Mouse (Mus musculus) CH12.LX (cell line): ENCODE measurements around the gene Klk9. TPM values are rescaled to one million over a fixed set of nuclear protein-coding genes. Genes with fewer than 3 reads are reported as not detected.

Source experiments
- DNase-seq: peaks from one replicate; pipeline ENCODE4 v3.0.0-alpha.2; 2013; ENCODE audit errors: extremely low read depth
- H3K27ac ChIP-seq: 2 replicates; pipeline ENCODE4 v1.5.1; 2012; ENCODE audit warnings: low read depth, mild to moderate bottlenecking, control low read depth, moderate library complexity; ENCODE audit not compliant: insufficient read depth
- H3K27me3 ChIP-seq: replicated peaks from 2 replicates; pipeline ENCODE3; 2012; ENCODE audit warnings: inconsistent platforms
- H3K36me3 ChIP-seq, 2 experiments: replicated peaks in 1 of 2; 2 replicates each; pipeline versions ENCODE3 to v1.6.1; 2012; ENCODE audit warnings: inconsistent platforms in 1 of 2, low read length in 1 of 2, mild to moderate bottlenecking in 1 of 2, mixed read lengths in 1 of 2, moderate library complexity in 1 of 2; ENCODE audit not compliant: control insufficient read depth in 1 of 2, insufficient read depth in 1 of 2
- H3K4me1 ChIP-seq, 2 experiments: 2 replicates each; pipeline ENCODE4 v1.6.1; 2012; ENCODE audit warnings: inconsistent platforms in 1 of 2, moderate library complexity in 1 of 2; ENCODE audit not compliant: insufficient read depth in 2 of 2, control insufficient read depth in 1 of 2
- H3K4me2 ChIP-seq: 2 replicates; pipeline ENCODE4 v1.6.1; 2012; ENCODE audit warnings: low read depth, mild to moderate bottlenecking, control low read depth; ENCODE audit not compliant: poor library complexity, insufficient read depth, severe bottlenecking
- H3K4me3 ChIP-seq, 3 experiments: fragments of 150-350 bp in 1 of 3; sonication (generic) in 1 of 3; replicated peaks in 1 of 3; 2 replicates each; pipeline versions ENCODE3 to v1.5.1; 2011 to 2012; ENCODE audit warnings: low read depth in 2 of 3, low read length in 2 of 3, mild to moderate bottlenecking in 2 of 3, moderate library complexity in 2 of 3, control low read depth in 1 of 3, improper control_type of control experiment in 1 of 3, inconsistent platforms in 1 of 3, mixed read lengths in 1 of 3; ENCODE audit not compliant: poor library complexity in 1 of 3
- H3K79me2 ChIP-seq: replicated peaks from 2 replicates; pipeline ENCODE4 v1.6.1; 2012; ENCODE audit warnings: mild to moderate bottlenecking, moderate library complexity; ENCODE audit not compliant: control insufficient read depth, poor library complexity, insufficient read depth, severe bottlenecking; ENCODE audit errors: extremely low read depth
- H3K9ac ChIP-seq: 2 replicates; pipeline ENCODE4 v1.6.1; 2012; ENCODE audit warnings: low read depth, mild to moderate bottlenecking, control low read depth, moderate library complexity; ENCODE audit not compliant: insufficient read depth
- H3K9me3 ChIP-seq: replicated peaks from 2 replicates; pipeline ENCODE3; 2012; ENCODE audit warnings: low read length, inconsistent platforms, mixed read lengths
- BHLHE40 ChIP-seq: IDR thresholded peaks from 2 replicates; pipeline ENCODE4 v1.6.1; 2011; ENCODE audit warnings: mild to moderate bottlenecking, low read depth, low read length, improper control_type of control experiment
- CHD1 ChIP-seq: IDR thresholded peaks from 2 replicates; pipeline ENCODE4 v1.6.1; 2012; ENCODE audit warnings: low read depth, low read length, improper control_type of control experiment, inconsistent platforms
- EP300 ChIP-seq: IDR thresholded peaks from 2 replicates; pipeline ENCODE4 v1.6.1; 2011; ENCODE audit warnings: low read length, improper control_type of control experiment
- ETS1 ChIP-seq: conservative IDR thresholded peaks from 2 replicates; pipeline ENCODE4 v1.6.1; 2012; ENCODE audit warnings: low read depth, mild to moderate bottlenecking, inconsistent platforms, low read length, improper control_type of control experiment, moderate library complexity
- GABPA ChIP-seq: IDR thresholded peaks from 2 replicates; pipeline ENCODE4 v1.6.1; 2012; ENCODE audit warnings: low read depth, low read length, improper control_type of control experiment, inconsistent platforms; ENCODE audit not compliant: insufficient replicate concordance
- HCFC1 ChIP-seq: IDR thresholded peaks from 2 replicates; pipeline ENCODE4 v1.6.1; 2012; ENCODE audit warnings: low read depth, mild to moderate bottlenecking, inconsistent platforms, low read length, improper control_type of control experiment
- IRF4 ChIP-seq: IDR thresholded peaks from 2 replicates; pipeline ENCODE4 v1.6.1; 2014; ENCODE audit warnings: low read depth, mild to moderate bottlenecking, inconsistent platforms, low read length, improper control_type of control experiment
- JUN ChIP-seq: IDR thresholded peaks from 2 replicates; pipeline ENCODE4 v1.6.1; 2011; ENCODE audit warnings: low read depth, mild to moderate bottlenecking, low read length, improper control_type of control experiment, moderate library complexity; ENCODE audit not compliant: insufficient read depth
- MAFK ChIP-seq: IDR thresholded peaks from 2 replicates; pipeline ENCODE4 v1.6.1; 2011; ENCODE audit warnings: low read length, improper control_type of control experiment; ENCODE audit not compliant: insufficient replicate concordance
- MEF2A ChIP-seq: IDR thresholded peaks from 2 replicates; pipeline ENCODE4 v1.6.1; 2014; ENCODE audit warnings: low read depth, mild to moderate bottlenecking, inconsistent platforms, low read length, improper control_type of control experiment, borderline replicate concordance
- MXI1 ChIP-seq: IDR thresholded peaks from 2 replicates; pipeline ENCODE4 v1.6.1; 2011; ENCODE audit warnings: mild to moderate bottlenecking, low read depth, low read length, improper control_type of control experiment
- MYC ChIP-seq: IDR thresholded peaks from 2 replicates; pipeline ENCODE4 v1.6.1; 2011; ENCODE audit warnings: low read depth, mild to moderate bottlenecking, improper control_type of control experiment, low read length
- NRF1 ChIP-seq: IDR thresholded peaks from 2 replicates; pipeline ENCODE4 v1.6.1; 2014; ENCODE audit warnings: low read depth, mild to moderate bottlenecking, inconsistent platforms, low read length, improper control_type of control experiment, moderate library complexity
- PAX5 ChIP-seq: IDR thresholded peaks from 2 replicates; pipeline ENCODE4 v1.6.1; 2012; ENCODE audit warnings: low read length, inconsistent platforms, mixed read lengths
- POLR2A ChIP-seq: IDR thresholded peaks from 2 replicates; pipeline ENCODE4 v1.6.1; 2011; ENCODE audit warnings: low read depth, mild to moderate bottlenecking, improper control_type of control experiment, low read length
- POLR2AphosphoS2 ChIP-seq: IDR thresholded peaks from 2 replicates; pipeline ENCODE4 v1.6.1; 2011; ENCODE audit warnings: low read depth, low read length, improper control_type of control experiment
- RAD21 ChIP-seq: IDR thresholded peaks from 2 replicates; pipeline ENCODE4 v1.6.1; 2011; ENCODE audit warnings: low read depth, mild to moderate bottlenecking, low read length, improper control_type of control experiment, moderate library complexity
- SIN3A ChIP-seq: IDR thresholded peaks from 2 replicates; pipeline ENCODE4 v1.6.1; 2012; ENCODE audit warnings: low read length, improper control_type of control experiment, inconsistent platforms
- SMC3 ChIP-seq: IDR thresholded peaks from 2 replicates; pipeline ENCODE4 v1.6.1; 2011; ENCODE audit warnings: low read depth, low read length, improper control_type of control experiment
- UBTF ChIP-seq: IDR thresholded peaks from 2 replicates; pipeline ENCODE4 v1.6.1; 2012; ENCODE audit warnings: low read depth, mild to moderate bottlenecking, inconsistent platforms, low read length, improper control_type of control experiment, moderate library complexity
- ZC3H11A ChIP-seq: IDR thresholded peaks from 2 replicates; pipeline ENCODE4 v1.6.1; 2012; ENCODE audit warnings: low read depth, mild to moderate bottlenecking, inconsistent platforms, low read length, improper control_type of control experiment
- ZKSCAN1 ChIP-seq: IDR thresholded peaks from 2 replicates; pipeline ENCODE4 v1.6.1; 2012; ENCODE audit warnings: low read depth, inconsistent platforms, low read length, improper control_type of control experiment, borderline replicate concordance
- ZNF384 ChIP-seq: IDR thresholded peaks from 2 replicates; pipeline ENCODE4 v1.6.1; 2012; ENCODE audit warnings: low read depth, low read length, improper control_type of control experiment, inconsistent platforms
- dilution Hi-C: fragments of 300-500 bp; cut with MboI; formaldehyde crosslinking; loops from 2 replicates; pipeline ENCODE4 v1.14.3; 2020; ENCODE audit warnings: low sequenced_read_pairs; ENCODE audit not compliant: extremely low pct_unique_long_range_greater_than_20kb, extremely low pct_ligation_motif_present
- in situ Hi-C: fragments of 300-500 bp; cut with MboI; formaldehyde crosslinking; loops from 3 replicates; pipeline ENCODE4 v1.14.3; 2019; ENCODE audit warnings: low sequenced_read_pairs, low pct_ligation_motif_present, low pct_unique_long_range_greater_than_20kb, mixed read lengths
- polyA plus RNA-seq: library from polyadenylated mRNA; unstranded; fragments of >175 nt; gene quantifications from 2 replicates; pipeline ENCODE4 v1.2.1, GENCODE M21; 2012; ENCODE audit warnings: low read depth; ENCODE audit not compliant: insufficient read length
- total RNA-seq, 2 experiments: library from RNA; depleted of rRNA; stranded (reverse); fragments of 300-350 nt in 1 of 2; fragments of >200 nt in 1 of 2; gene quantifications; 2 replicates each; pipeline ENCODE4 v1.2.3; 2012 to 2014

Gene Klk9
- total and polyA plus RNA-seq, 3 experiments: 0.08 TPM; not detected in 2

DNA sequence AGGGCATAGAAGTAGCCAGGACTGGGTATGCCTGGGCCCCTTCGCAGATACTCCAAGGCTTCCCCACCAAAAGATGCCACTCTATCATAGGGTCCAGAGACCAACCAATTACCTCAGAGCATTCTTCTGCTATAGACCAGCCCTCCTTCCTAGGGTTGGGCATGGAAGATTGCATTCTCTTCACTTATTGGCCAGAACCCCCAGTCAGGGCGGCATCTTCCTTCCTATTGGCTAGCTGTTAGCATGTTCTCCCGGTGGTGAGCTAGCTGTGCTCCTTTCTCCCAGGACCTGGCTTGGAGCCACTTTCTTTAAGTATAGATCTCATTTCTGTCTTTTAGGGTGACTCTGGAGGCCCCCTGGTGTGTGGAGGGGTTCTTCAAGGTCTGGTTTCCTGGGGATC lies 18.8 kb upstream of the Klk9 start:
- TF ChIP-seq JUN (no peak), NRF1 (no peak), MXI1 (no peak), ZC3H11A (no peak), MAFK (no peak), EP300 (no peak), HCFC1 (no peak), CHD1 (no peak)
- dilution Hi-C loops (no loop called here), in situ Hi-C loops (no loop called here)
- peaks cover 85% of the 10 kb centered on the region for H3K27me3 ChIP-seq
- H3K9ac ChIP-seq: no peak overlapping the region
- H3K27ac ChIP-seq: no peak overlapping the region
- H3K4me1 ChIP-seq: no peaks in the 10 kb centered on the region
- H3K4me3 ChIP-seq: no peak overlapping the region
- DNase-seq: no peak
- no peaks in the 10 kb centered on the region for H3K36me3 ChIP-seq
- no peak overlapping the region for H3K4me2 ChIP-seq
- no peaks in the 10 kb centered on the region for H3K9me3 ChIP-seq
- no peaks in the 10 kb centered on the region for H3K79me2 ChIP-seq

DNA sequence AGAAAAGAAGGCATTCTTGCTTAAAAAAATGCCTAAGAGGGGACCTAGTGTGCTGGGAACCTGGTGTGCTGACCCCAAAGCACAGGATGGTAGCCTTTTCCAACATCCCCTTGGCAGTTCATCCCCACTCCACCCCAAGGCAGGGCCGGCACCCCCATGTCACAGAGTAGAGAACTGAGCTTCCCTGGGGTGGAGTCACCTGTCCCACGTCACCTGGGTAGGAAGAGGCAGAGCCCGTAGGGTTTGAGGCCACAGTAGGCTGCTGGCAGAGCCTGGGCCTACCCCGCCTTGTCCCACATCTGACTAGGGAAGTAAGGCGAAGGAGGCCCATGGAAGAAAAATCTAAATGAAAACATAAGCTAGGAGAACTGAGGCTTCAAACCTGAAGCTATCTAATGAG lies 17.3 kb upstream of the Klk9 start, which contains the start of gene Klk11:
Gene Klk11 (plus strand): TSS at position 241 of the 400 bp plus-strand sequence.
- Histone ChIP-seq H3K9me3 (no peaks in the 10 kb centered on the region), H3K4me2 (no peak within 1 kb of the TSS), H3K36me3 (no peaks in the 10 kb centered on the region), H3K27ac (no peak within 1 kb of the TSS), H3K4me3 (no peak within 1 kb of the TSS), H3K79me2 (no peaks in the 10 kb centered on the region), H3K9ac (no peak within 1 kb of the TSS), H3K27me3 (peaks cover 87% of the 10 kb centered on the region), H3K4me1 (no peaks in the 10 kb centered on the region)
- in situ Hi-C loops: no loop called here
- no peak for TF ChIP-seq BHLHE40
- TF ChIP-seq PAX5: no peak
- TF ChIP-seq MEF2A: no peak
- TF ChIP-seq POLR2AphosphoS2: no peak
- no peak for TF ChIP-seq POLR2A
- TF ChIP-seq MYC: no peak
- no peak for TF ChIP-seq SIN3A
- TF ChIP-seq RAD21: no peak
- no peak for TF ChIP-seq ZNF384
- no peak for TF ChIP-seq UBTF
- TF ChIP-seq GABPA: no peak
- TF ChIP-seq IRF4: no peak
- no peak for TF ChIP-seq ETS1
- no peak for TF ChIP-seq ZKSCAN1
- TF ChIP-seq SMC3: no peak
- TF ChIP-seq MAFK: no peak
- dilution Hi-C loops: no loop called here
- no peak for DNase-seq
